Mouse (Mus musculus) myocyte (in vitro differentiated cells): ENCODE results near the gene Ap3s2.

Experiments used
- CEBPB ChIP-seq: IDR thresholded peaks from 2 replicates; pipeline ENCODE4 v1.6.1; 2011; ENCODE audit warnings: mild to moderate bottlenecking, moderate library complexity; ENCODE audit not compliant: poor library complexity, insufficient read depth, severe bottlenecking
- E2F4 ChIP-seq: IDR thresholded peaks from one replicate; pipeline ENCODE4 v1.6.1; 2011; ENCODE audit warnings: mild to moderate bottlenecking, control low read depth, moderate library complexity; ENCODE audit not compliant: insufficient read depth
- MAX ChIP-seq: IDR thresholded peaks from one replicate; pipeline ENCODE4 v1.6.1; 2011; ENCODE audit warnings: low read depth, mild to moderate bottlenecking, control low read depth
- MYOG ChIP-seq, 3 experiments: IDR thresholded peaks; one replicate each; pipeline ENCODE4 v1.6.1; 2011; ENCODE audit warnings: control low read depth in 2 of 3, low read depth in 2 of 3, mild to moderate bottlenecking in 2 of 3; ENCODE audit not compliant: insufficient read length in 2 of 3, control insufficient read depth in 1 of 3, insufficient read depth in 1 of 3
- POLR2A ChIP-seq: IDR thresholded peaks from one replicate; pipeline ENCODE4 v1.6.1; 2011; ENCODE audit warnings: low read depth, mild to moderate bottlenecking, control low read depth, moderate library complexity; ENCODE audit not compliant: insufficient read length
- TCF3 ChIP-seq: IDR thresholded peaks from one replicate; pipeline ENCODE4 v1.6.1; 2011; ENCODE audit warnings: low read depth, control low read depth; ENCODE audit not compliant: insufficient read length
- USF1 ChIP-seq: IDR thresholded peaks from one replicate; pipeline ENCODE4 v1.6.1; 2011; ENCODE audit warnings: low read depth, mild to moderate bottlenecking, control low read depth, moderate library complexity

GRCm38 (mm10) chr7:79842163-79842562 lies 78.3 kb downstream of the Ap3s2 start:
- no peak for TF ChIP-seq POLR2A
- TF ChIP-seq TCF3: no peak
- TF ChIP-seq MYOG (IDR thresholded peaks at IDR 0.05; ENCODE audit: control insufficient read depth in 1 of 3, insufficient read depth in 1 of 3, insufficient read length in 2 of 3, low read depth in 2 of 3): no peak
- TF ChIP-seq USF1: no peak
- TF ChIP-seq CEBPB: no peak
- no peak for TF ChIP-seq E2F4
- no peak for TF ChIP-seq MAX
